Mouse (Mus musculus): Measurements from ENCODE around the gene Rps6ka2. TPM values are rescaled to one million over a fixed set of nuclear protein-coding genes. Genes with fewer than 3 reads are reported as not detected.

Rps6ka2 gene
- polyA plus RNA-seq, 1 experiment, result 9.1 TPM

GRCm38 (mm10) chr17:7240526-7240925, 70.6 kb downstream of the Rps6ka2 start:
- WGBS, result 76% methylated on average over 4 of the region's 4 CpGs
- Histone ChIP-seq H3K27ac (ENCODE audit: control insufficient read depth, insufficient read depth, low read depth, low read length, poor library complexity) (no peak overlapping the region), H3K4me1 (ENCODE audit: control insufficient read depth, insufficient read depth, low read length) (no peaks in the 10 kb centered on the region; the same call in 1 of the 2 replicates), H3K4me3 (replicated peaks; ENCODE audit: control insufficient read depth, low read depth, low read length) (no peak overlapping the region)
- no peak for TF ChIP-seq POLR2A (IDR thresholded peaks at IDR 0.05; ENCODE audit: borderline replicate concordance, control insufficient read depth, low read depth, low read length)
- TF ChIP-seq CTCF (IDR thresholded peaks at IDR 0.05; ENCODE audit: control insufficient read depth, insufficient read depth, low read length), result no peak

- Histone ChIP-seq H3K27ac (ENCODE audit: control insufficient read depth, insufficient read depth, low read depth, low read length, poor library complexity) (no peak overlapping the region), H3K4me1 (ENCODE audit: control insufficient read depth, insufficient read depth, low read length) (no peaks in the 10 kb centered on the region), H3K4me3 (replicated peaks; ENCODE audit: control insufficient read depth, low read depth, low read length) (no peak overlapping the region)
- 86% methylated on average over 6 of the region's 6 CpGs for WGBS
- TF ChIP-seq CTCF (IDR thresholded peaks at IDR 0.05; ENCODE audit: control insufficient read depth, insufficient read depth, low read length) (no peak), POLR2A (IDR thresholded peaks at IDR 0.05; ENCODE audit: borderline replicate concordance, control insufficient read depth, low read depth, low read length) (no peak)
Observed at GRCm38 (mm10) chr17:7245078-7245477, 75.2 kb downstream of the Rps6ka2 start.

GRCm38 (mm10) chr17:7246893-7247556, 77.1 kb downstream of the Rps6ka2 start:
- Histone ChIP-seq H3K4me1 (ENCODE audit: control insufficient read depth, insufficient read depth, low read length) (no peaks in the 10 kb centered on the region), H3K4me3 (replicated peaks; ENCODE audit: control insufficient read depth, low read depth, low read length) (no peak overlapping the region), H3K27ac (ENCODE audit: control insufficient read depth, insufficient read depth, low read depth, low read length, poor library complexity) (no peak overlapping the region)
- WGBS, result 74% methylated on average over 6 of the region's 6 CpGs
- no peak for TF ChIP-seq POLR2A (IDR thresholded peaks at IDR 0.05; ENCODE audit: borderline replicate concordance, control insufficient read depth, low read depth, low read length)
- no peak for TF ChIP-seq CTCF (IDR thresholded peaks at IDR 0.05; ENCODE audit: control insufficient read depth, insufficient read depth, low read length)

GRCm38 (mm10) chr17:7250373-7250772, 80.5 kb downstream of the Rps6ka2 start:
- WGBS, result 82% methylated on average over 4 of the region's 4 CpGs

DNA sequence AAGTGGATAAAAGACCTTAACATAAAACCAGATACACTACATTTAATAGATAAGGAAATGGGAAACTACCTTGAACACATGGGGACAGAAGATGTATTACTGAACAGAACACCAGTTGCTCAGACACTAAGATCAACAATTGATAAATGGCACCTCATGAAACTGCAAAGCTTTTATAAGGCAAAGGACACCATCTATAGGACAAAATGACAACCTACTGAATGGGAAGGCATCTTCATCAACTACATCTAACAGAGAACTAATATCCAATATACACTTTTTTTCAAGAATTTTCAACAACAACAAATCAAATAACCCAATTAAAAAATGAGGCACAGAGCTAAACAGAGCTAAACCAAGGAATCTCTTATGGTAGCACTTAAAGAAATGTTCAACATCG, 87.3 kb downstream of the Rps6ka2 start:
- no peak overlapping the region for H3K27ac ChIP-seq (ENCODE audit: control insufficient read depth, insufficient read depth, low read depth, low read length, poor library complexity)
- 71% methylated on average over 1 of the region's 1 CpGs for WGBS
- no peak overlapping the region for H3K4me3 ChIP-seq (replicated peaks; ENCODE audit: control insufficient read depth, low read depth, low read length)
- TF ChIP-seq POLR2A (IDR thresholded peaks at IDR 0.05; ENCODE audit: borderline replicate concordance, control insufficient read depth, low read depth, low read length), result no peak
- H3K4me1 ChIP-seq (ENCODE audit: control insufficient read depth, insufficient read depth, low read length), result no peaks in the 10 kb centered on the region

More at GRCm38 (mm10) chr17:7250373-7250772, 80.5 kb downstream of the Rps6ka2 start:
- no peak for TF ChIP-seq POLR2A (IDR thresholded peaks at IDR 0.05; ENCODE audit: borderline replicate concordance, control insufficient read depth, low read depth, low read length)
- no peak for TF ChIP-seq CTCF (IDR thresholded peaks at IDR 0.05; ENCODE audit: control insufficient read depth, insufficient read depth, low read length)
- no peak overlapping the region for H3K27ac ChIP-seq (ENCODE audit: control insufficient read depth, insufficient read depth, low read depth, low read length, poor library complexity)
- no peak overlapping the region for H3K4me3 ChIP-seq (replicated peaks; ENCODE audit: control insufficient read depth, low read depth, low read length)
- no peaks in the 10 kb centered on the region for H3K4me1 ChIP-seq (ENCODE audit: control insufficient read depth, insufficient read depth, low read length)

- WGBS, result 85% methylated on average over 15 of the region's 15 CpGs
- Histone ChIP-seq H3K4me1 (ENCODE audit: control insufficient read depth, insufficient read depth, low read length) (no peaks in the 10 kb centered on the region), H3K4me3 (replicated peaks; ENCODE audit: control insufficient read depth, low read depth, low read length) (no peak overlapping the region), H3K27ac (ENCODE audit: control insufficient read depth, insufficient read depth, low read depth, low read length, poor library complexity) (no peak overlapping the region)
- TF ChIP-seq POLR2A (IDR thresholded peaks at IDR 0.05; ENCODE audit: borderline replicate concordance, control insufficient read depth, low read depth, low read length), result no peak
- TF ChIP-seq CTCF (IDR thresholded peaks at IDR 0.05; ENCODE audit: control insufficient read depth, insufficient read depth, low read length), result no peak
Observed at GRCm38 (mm10) chr17:7258748-7259359, 88.9 kb downstream of the Rps6ka2 start.

DNA sequence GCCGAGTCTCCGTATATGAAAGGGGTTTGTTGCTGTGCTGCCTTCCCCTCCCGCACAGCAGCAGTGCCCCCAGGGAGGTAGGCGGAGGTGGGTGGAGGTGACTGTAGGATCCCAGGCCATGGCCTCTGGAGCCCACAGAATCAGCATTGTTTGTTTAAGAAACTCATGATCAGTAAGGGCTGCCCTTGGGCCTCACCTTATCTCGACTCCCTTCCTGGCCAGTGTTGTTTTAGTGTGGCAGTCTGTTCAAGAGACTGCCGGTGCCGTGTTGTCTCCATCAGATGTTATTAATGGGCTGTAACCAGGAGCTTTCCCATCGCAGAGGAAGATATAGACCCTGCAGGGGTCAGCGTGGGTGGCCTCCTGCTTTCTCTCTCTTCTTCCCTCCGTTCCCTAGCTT, 90.4 kb downstream of the Rps6ka2 start:
- no peak overlapping the region for H3K27ac ChIP-seq (ENCODE audit: control insufficient read depth, insufficient read depth, low read depth, low read length, poor library complexity)
- H3K4me1 ChIP-seq (ENCODE audit: control insufficient read depth, insufficient read depth, low read length), result no peaks in the 10 kb centered on the region
- 79% methylated on average over 10 of the region's 10 CpGs for WGBS
- TF ChIP-seq CTCF (IDR thresholded peaks at IDR 0.05; ENCODE audit: control insufficient read depth, insufficient read depth, low read length) (no peak), POLR2A (IDR thresholded peaks at IDR 0.05; ENCODE audit: borderline replicate concordance, control insufficient read depth, low read depth, low read length) (no peak)
- H3K4me3 ChIP-seq (replicated peaks; ENCODE audit: control insufficient read depth, low read depth, low read length), result no peak overlapping the region

DNA sequence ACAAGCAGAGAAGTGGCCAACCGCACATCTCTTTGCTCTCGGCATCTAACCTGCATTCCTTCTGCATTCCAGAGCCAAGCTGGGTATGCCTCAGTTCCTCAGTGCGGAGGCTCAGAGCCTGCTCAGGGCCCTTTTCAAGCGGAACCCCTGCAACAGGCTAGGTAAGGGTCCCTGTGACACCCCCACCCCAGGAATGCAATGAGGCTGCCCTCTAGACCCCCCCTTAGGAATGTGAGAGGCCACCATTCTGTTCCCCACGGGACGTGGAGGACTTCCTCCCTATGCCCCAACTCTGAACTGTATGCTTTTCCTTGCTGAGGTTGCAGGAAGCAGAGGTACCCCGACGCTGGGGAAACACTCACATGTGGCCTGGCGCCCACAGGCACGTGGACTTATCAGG, 92.1 kb downstream of the Rps6ka2 start:
- TF ChIP-seq CTCF (IDR thresholded peaks at IDR 0.05; ENCODE audit: control insufficient read depth, insufficient read depth, low read length), result no peak
- no peak for TF ChIP-seq POLR2A (IDR thresholded peaks at IDR 0.05; ENCODE audit: borderline replicate concordance, control insufficient read depth, low read depth, low read length)
- H3K4me3 ChIP-seq (replicated peaks; ENCODE audit: control insufficient read depth, low read depth, low read length), result no peak overlapping the region
- no peak overlapping the region for H3K27ac ChIP-seq (ENCODE audit: control insufficient read depth, insufficient read depth, low read depth, low read length, poor library complexity)
- 52% methylated on average over 10 of the region's 10 CpGs for WGBS
- no peaks in the 10 kb centered on the region for H3K4me1 ChIP-seq (ENCODE audit: control insufficient read depth, insufficient read depth, low read length)
